Mouse (Mus musculus): ENCODE results near the gene Zfhx3. TPM values are rescaled to one million over a fixed set of nuclear protein-coding genes. Genes with fewer than 3 reads are reported as not detected.
A peak's percentile ranks its signal among the peaks of the same experiment; 100 is the strongest.

The Zfhx3 gene
- polyA plus RNA-seq, 1 experiment = 14.0 TPM

DNA sequence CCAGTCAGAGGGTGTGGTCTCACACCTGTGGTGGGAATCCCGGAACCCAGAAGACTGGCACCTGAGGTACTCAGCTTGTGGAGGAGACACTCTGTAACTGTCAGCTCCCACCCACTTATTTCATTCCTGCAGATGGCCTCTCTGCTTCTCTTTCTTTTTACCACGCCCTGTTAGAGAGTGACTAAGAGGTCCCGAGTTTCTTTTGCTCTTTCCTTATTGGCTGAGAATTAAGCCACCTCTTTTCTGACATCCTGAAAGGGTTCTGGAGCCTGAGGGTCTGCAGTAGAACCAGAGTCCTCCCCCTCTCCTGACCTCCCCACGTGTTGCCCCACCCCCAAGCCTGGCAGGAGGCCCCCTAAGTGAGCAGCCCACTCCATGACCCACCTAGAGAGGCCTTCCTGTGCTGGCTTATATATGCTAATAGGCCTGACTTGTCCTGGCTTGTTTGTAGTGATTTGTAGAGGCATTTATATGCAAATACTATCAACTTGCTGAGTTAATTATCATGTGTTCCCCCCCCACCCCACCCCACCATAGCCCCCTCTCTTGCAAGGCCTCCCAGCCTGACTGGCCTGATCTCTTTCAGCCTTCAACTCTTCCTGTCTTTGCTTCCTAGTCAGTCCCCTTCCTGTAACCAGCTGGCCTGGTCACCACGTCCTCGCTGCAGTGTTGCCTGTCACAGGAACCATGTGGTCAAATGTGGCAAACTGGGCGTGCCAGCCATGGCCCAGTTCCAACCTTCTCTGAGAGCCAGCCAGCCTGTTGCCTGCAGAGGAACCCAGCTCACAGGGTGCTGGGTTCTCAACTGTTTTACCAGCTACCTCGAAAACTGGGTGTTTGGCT lies 780.4 kb downstream of the Zfhx3 start:
- Histone ChIP-seq H3K36me3 (ENCODE audit: control insufficient read depth, insufficient read depth, low read length, poor library complexity, severe bottlenecking) (no peaks in the 10 kb centered on the region), H3K9ac (ENCODE audit: low read depth, poor library complexity, severe bottlenecking) (peak overlapping the region; percentile 47), H3K9me3 (replicated peaks; ENCODE audit: control insufficient read depth, insufficient read depth, low read length, poor library complexity, severe bottlenecking) (no peaks in the 10 kb centered on the region), H3K4me3 (ENCODE audit: low read depth, low read length) (peak overlapping the region; percentile 34), H3K27me3 (ENCODE audit: control insufficient read depth, insufficient read depth, low read length, poor library complexity, severe bottlenecking) (no peaks in the 10 kb centered on the region), H3K4me1 (ENCODE audit: control insufficient read depth, insufficient read depth, low read length) (peaks cover 19% of the 10 kb centered on the region), H3K27ac (ENCODE audit: insufficient read depth, low read length) (peak overlapping the region; percentile 85)
- TF ChIP-seq EP300 (IDR thresholded peaks at IDR 0.05; ENCODE audit: insufficient read depth, low read depth, low read length) (peak; percentile 95), POLR2A (IDR thresholded peaks at IDR 0.05; ENCODE audit: insufficient read depth, low read length) (no peak)

DNA sequence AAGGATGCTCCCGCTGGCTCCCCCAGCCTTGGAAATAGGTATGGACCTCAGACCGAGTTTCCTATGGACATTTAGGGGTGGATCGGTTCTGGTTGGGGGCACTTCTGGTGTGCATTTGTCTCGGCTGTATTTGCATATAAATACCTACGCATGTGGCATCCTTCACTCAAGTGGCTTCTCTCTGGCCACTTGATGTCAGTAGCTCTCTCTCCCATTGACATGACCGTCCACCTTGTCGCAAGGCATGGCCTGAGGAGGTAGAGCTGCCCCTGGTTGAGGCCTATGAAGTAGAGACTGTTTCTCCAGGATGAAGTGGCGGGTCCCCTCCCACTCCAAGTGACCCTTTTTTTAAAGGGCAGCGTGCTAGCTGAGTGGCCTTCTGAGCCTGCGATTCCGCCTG lies 781.2 kb downstream of the Zfhx3 start:
- H3K27ac ChIP-seq (ENCODE audit: insufficient read depth, low read length) = peak overlapping the region; percentile 59; the same call in 1 of the 2 replicates
- H3K9ac ChIP-seq (ENCODE audit: low read depth, poor library complexity, severe bottlenecking) = no peak overlapping the region
- no peaks in the 10 kb centered on the region for H3K27me3 ChIP-seq (ENCODE audit: control insufficient read depth, insufficient read depth, low read length, poor library complexity, severe bottlenecking)
- no peak overlapping the region for H3K4me3 ChIP-seq (ENCODE audit: low read depth, low read length)
- TF ChIP-seq EP300 (IDR thresholded peaks at IDR 0.05; ENCODE audit: insufficient read depth, low read depth, low read length) (0 out of 2 replicates have a peak, but pooled peaks have one; percentile 43), CTCF (IDR thresholded peaks at IDR 0.05; ENCODE audit: low read depth, low read length) (no peak)
- peaks cover 21% of the 10 kb centered on the region for H3K4me1 ChIP-seq (ENCODE audit: control insufficient read depth, insufficient read depth, low read length)
- H3K36me3 ChIP-seq (ENCODE audit: control insufficient read depth, insufficient read depth, low read length, poor library complexity, severe bottlenecking) = no peaks in the 10 kb centered on the region
- no peaks in the 10 kb centered on the region for H3K9me3 ChIP-seq (replicated peaks; ENCODE audit: control insufficient read depth, insufficient read depth, low read length, poor library complexity, severe bottlenecking)

DNA sequence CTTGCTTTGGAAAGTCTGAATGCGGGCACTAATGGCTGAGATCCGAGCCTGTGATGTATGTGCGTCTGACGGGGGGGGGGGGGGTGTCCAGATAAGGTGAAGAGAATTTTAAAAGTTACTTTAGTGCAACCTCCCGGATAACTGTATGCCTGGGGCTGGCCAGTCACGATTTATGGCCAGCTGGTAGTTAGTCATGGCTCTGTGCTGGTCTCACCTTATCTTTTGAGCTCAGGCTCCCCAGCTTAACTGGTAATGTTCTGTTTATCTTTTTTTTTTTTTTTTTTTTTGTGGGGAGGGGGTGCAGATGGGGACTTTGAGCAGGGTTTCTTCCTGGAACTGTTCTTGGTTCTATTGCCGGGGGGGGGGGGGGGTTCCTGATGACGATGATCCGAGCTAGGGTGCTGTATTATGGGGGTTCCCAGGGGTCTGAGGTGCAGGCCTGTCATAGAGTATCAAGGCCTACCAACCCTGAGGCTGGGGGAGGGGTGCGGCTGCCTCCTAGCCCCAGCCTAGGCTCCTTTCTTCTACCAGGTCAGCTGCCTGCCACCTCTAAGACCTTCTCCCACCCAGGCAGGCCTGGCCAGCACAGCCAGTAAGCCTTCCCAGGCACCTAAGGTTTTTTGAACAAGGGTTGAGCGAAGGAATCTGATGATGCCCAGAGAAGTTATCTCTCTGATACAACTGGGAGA lies 782.5 kb downstream of the Zfhx3 start:
- Histone ChIP-seq H3K9me3 (replicated peaks; ENCODE audit: control insufficient read depth, insufficient read depth, low read length, poor library complexity, severe bottlenecking) (no peaks in the 10 kb centered on the region), H3K27ac (ENCODE audit: insufficient read depth, low read length) (peak overlapping the region; percentile 10; the same call in 1 of the 2 replicates), H3K9ac (ENCODE audit: low read depth, poor library complexity, severe bottlenecking) (peak overlapping the region; percentile 22; the same call in 1 of the 2 replicates)

GRCm38 (mm10) chr8:108725631-108726030 lies 783.2 kb downstream of the Zfhx3 start:
- Histone ChIP-seq H3K4me3 (ENCODE audit: low read depth, low read length) (no peak overlapping the region), H3K9me3 (replicated peaks; ENCODE audit: control insufficient read depth, insufficient read depth, low read length, poor library complexity, severe bottlenecking) (no peaks in the 10 kb centered on the region), H3K27me3 (ENCODE audit: control insufficient read depth, insufficient read depth, low read length, poor library complexity, severe bottlenecking) (no peaks in the 10 kb centered on the region), H3K9ac (ENCODE audit: low read depth, poor library complexity, severe bottlenecking) (no peak overlapping the region), H3K27ac (ENCODE audit: insufficient read depth, low read length) (peak overlapping the region; percentile 9; the same call in 1 of the 2 replicates), H3K4me1 (ENCODE audit: control insufficient read depth, insufficient read depth, low read length) (peaks cover 29% of the 10 kb centered on the region), H3K36me3 (ENCODE audit: control insufficient read depth, insufficient read depth, low read length, poor library complexity, severe bottlenecking) (no peaks in the 10 kb centered on the region)
- TF ChIP-seq CTCF (IDR thresholded peaks at IDR 0.05; ENCODE audit: low read depth, low read length) = no peak

More for the DNA sequence above, 782.5 kb downstream of the Zfhx3 start:
- Histone ChIP-seq H3K4me1 (ENCODE audit: control insufficient read depth, insufficient read depth, low read length) (peaks cover 25% of the 10 kb centered on the region), H3K36me3 (ENCODE audit: control insufficient read depth, insufficient read depth, low read length, poor library complexity, severe bottlenecking) (no peaks in the 10 kb centered on the region), H3K27me3 (ENCODE audit: control insufficient read depth, insufficient read depth, low read length, poor library complexity, severe bottlenecking) (no peaks in the 10 kb centered on the region), H3K4me3 (ENCODE audit: low read depth, low read length) (no peak overlapping the region)
- 0 out of 2 replicates have a peak, but pooled peaks have one; percentile 41 for TF ChIP-seq EP300 (IDR thresholded peaks at IDR 0.05; ENCODE audit: insufficient read depth, low read depth, low read length)
- TF ChIP-seq CTCF (IDR thresholded peaks at IDR 0.05; ENCODE audit: low read depth, low read length) = no peak

- H3K36me3 ChIP-seq (ENCODE audit: control insufficient read depth, insufficient read depth, low read length, poor library complexity, severe bottlenecking) = no peaks in the 10 kb centered on the region
- H3K9me3 ChIP-seq (replicated peaks; ENCODE audit: control insufficient read depth, insufficient read depth, low read length, poor library complexity, severe bottlenecking) = no peaks in the 10 kb centered on the region
- no peaks in the 10 kb centered on the region for H3K27me3 ChIP-seq (ENCODE audit: control insufficient read depth, insufficient read depth, low read length, poor library complexity, severe bottlenecking)
- peak overlapping the region; percentile 21; the same call in 1 of the 2 replicates for H3K27ac ChIP-seq (ENCODE audit: insufficient read depth, low read length)
- TF ChIP-seq CTCF (IDR thresholded peaks at IDR 0.05; ENCODE audit: low read depth, low read length) (no peak), EP300 (IDR thresholded peaks at IDR 0.05; ENCODE audit: insufficient read depth, low read depth, low read length) (peak; percentile 79), POLR2A (IDR thresholded peaks at IDR 0.05; ENCODE audit: insufficient read depth, low read length) (no peak)
- H3K9ac ChIP-seq (ENCODE audit: low read depth, poor library complexity, severe bottlenecking) = no peak overlapping the region
- H3K4me3 ChIP-seq (ENCODE audit: low read depth, low read length) = no peak overlapping the region
- peaks cover 33% of the 10 kb centered on the region for H3K4me1 ChIP-seq (ENCODE audit: control insufficient read depth, insufficient read depth, low read length)
Measured at GRCm38 (mm10) chr8:108726541-108727241, 784.2 kb downstream of the Zfhx3 start.
